Mouse (Mus musculus) colon, adult 2 months (tissue): ENCODE data around the gene Amot. TPM values are rescaled to one million over a fixed set of nuclear protein-coding genes. Genes with fewer than 3 reads are reported as not detected.

Experiments used
- polyA plus RNA-seq: library from polyadenylated mRNA; depleted of rRNA; stranded (reverse); fragments of >200 nt; gene quantifications from 2 replicates; pipeline ENCODE4 v1.2.3, GENCODE M21; 2012; rRNA removed

Amot gene
- polyA plus RNA-seq = 11.3 and 15.7 TPM in 2 replicates

GRCm38 (mm10) chrX:145504717-145505415, at the start of gene Amot:
TSS of gene Amot (minus strand) at chrX:145505181.

Other genes starting within 250 kb of the Amot start
- gene Lhfpl1, start 156.1 kb downstream of the Amot start, polyA plus RNA-seq = not detected in 2 replicates